Mouse (Mus musculus) neural tube, embryonic 15.5 days (tissue): ENCODE results near the gene Tom1l2. TPM values are rescaled to one million over a fixed set of nuclear protein-coding genes. Genes with fewer than 3 reads are reported as not detected.

Source experiments
- ATAC-seq: fragments of 200-750 bp; cut with Nextera tagmentation; 2 replicates; pipeline ENCODE4 v1.8.0; 2017; ENCODE audit warnings: mild to moderate bottlenecking, moderate TSS enrichment, moderate library complexity; ENCODE audit not compliant: low FRiP score
- H3K27ac ChIP-seq: fragments of 300-500 bp; sonication (generic); replicated peaks from 2 replicates; pipeline ENCODE4 v1.5.1; 2015; ENCODE audit warnings: mild to moderate bottlenecking, inconsistent platforms
- H3K27me3 ChIP-seq: fragments of 300-500 bp; sonication (generic); replicated peaks from 2 replicates; pipeline ENCODE4 v1.6.1; 2015; ENCODE audit warnings: inconsistent platforms
- H3K36me3 ChIP-seq: fragments of 300-500 bp; sonication (generic); 2 replicates; pipeline ENCODE4 v1.6.1; 2015; ENCODE audit warnings: inconsistent platforms
- H3K4me1 ChIP-seq: fragments of 300-500 bp; sonication (generic); 2 replicates; pipeline ENCODE4 v1.6.1; 2015; ENCODE audit warnings: inconsistent platforms
- H3K4me2 ChIP-seq: fragments of 300-500 bp; sonication (generic); 2 replicates; pipeline ENCODE4 v1.6.1; 2015; ENCODE audit warnings: inconsistent platforms, mild to moderate bottlenecking, moderate library complexity
- H3K4me3 ChIP-seq: fragments of 300-500 bp; sonication (generic); replicated peaks from 2 replicates; pipeline ENCODE4 v1.5.1; 2015; ENCODE audit warnings: mild to moderate bottlenecking, inconsistent platforms
- H3K9ac ChIP-seq: fragments of 300-500 bp; sonication (generic); replicated peaks from 2 replicates; pipeline ENCODE4 v1.6.1; 2015; ENCODE audit warnings: mild to moderate bottlenecking, inconsistent platforms
- H3K9me3 ChIP-seq: fragments of 300-500 bp; sonication (generic); replicated peaks from 2 replicates; pipeline ENCODE4 v1.6.1; 2016; ENCODE audit warnings: inconsistent platforms
- WGBS: fragments of 180-500 bp; shearing (Covaris S2); methylation state at CpG from one replicate; pipeline ENCODE4 v1.1.7; 2015; ENCODE audit warnings: mixed read lengths; 5-methylcytosine and 5-hydroxymethylcytosine counted together
- polyA plus RNA-seq: library from polyadenylated mRNA; unstranded; fragments of >200 nt; fragmentation: Nextera tagmentation; extraction: Ambion mirVana; gene quantifications from 2 replicates; pipeline ENCODE4 v1.2.1, GENCODE M21; 2015

Tom1l2 gene
- polyA plus RNA-seq, 1 experiment from 2014 or later: 68.9 TPM

DNA sequence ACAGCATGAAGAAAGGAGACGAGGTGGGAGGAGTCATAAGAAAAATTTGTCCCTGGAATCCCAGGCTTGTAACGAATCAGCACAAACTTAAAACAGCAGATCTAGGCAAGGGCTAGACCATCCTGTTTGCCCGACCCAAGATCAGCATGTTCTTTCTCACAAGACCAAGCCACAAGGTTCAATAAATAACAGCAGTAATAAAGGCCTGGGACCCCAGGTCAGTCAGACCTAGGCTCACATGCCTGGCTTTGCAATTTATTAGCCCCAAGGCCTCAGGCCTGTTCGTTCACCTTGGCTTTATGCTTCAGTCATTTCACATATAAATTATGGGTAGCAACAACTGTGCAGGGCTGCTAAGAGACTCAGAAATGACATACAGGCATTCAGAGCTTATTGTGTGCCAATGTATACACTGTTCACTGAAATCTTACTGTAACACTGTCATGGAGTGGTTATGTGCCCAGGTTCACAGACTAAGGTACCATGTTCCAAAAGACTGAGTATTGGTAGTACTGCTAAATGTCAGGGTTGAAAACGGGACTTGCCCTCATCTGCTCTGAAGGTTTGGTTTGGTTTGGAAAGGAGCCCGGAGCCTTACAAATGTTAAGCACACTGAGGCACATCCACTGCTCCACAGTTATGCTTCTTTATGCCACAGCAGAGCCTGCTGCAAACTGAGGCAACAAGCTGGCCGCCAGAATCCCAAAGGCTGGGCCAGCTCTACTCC is 35.2 kb downstream of the Tom1l2 start:
- WGBS: 59% methylated on average over 7 of the region's 7 CpGs
- H3K9me3 ChIP-seq: no peaks in the 10 kb centered on the region
- peaks cover 60% of the 10 kb centered on the region for H3K4me1 ChIP-seq
- no peak overlapping the region for H3K4me2 ChIP-seq
- no peak overlapping the region for H3K9ac ChIP-seq
- H3K27ac ChIP-seq: peak overlapping the region; percentile 73
- no peak for ATAC-seq
- H3K27me3 ChIP-seq: no peaks in the 10 kb centered on the region
- H3K4me3 ChIP-seq: no peak overlapping the region
- H3K36me3 ChIP-seq: no peaks in the 10 kb centered on the region

DNA sequence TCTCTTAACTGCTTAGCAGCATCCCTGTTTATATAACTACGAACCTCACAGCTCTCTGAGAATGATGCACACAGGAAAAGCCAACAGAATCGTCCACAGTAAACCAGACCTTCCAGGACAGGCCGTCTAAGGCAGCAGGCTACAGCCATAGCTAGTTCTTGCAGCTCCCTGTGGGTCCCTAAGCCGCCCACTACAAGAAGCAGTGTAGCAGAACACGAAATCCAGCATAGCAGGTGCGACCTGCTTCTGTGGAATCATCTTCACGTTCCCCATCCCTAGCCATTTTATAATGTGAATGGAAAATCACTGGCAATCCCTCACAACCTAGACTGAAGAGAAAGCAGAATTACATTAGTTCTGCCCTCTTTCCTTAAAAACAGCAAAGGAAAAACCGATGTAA is 35.8 kb downstream of the Tom1l2 start:
- H3K27me3 ChIP-seq: no peaks in the 10 kb centered on the region
- no peak for ATAC-seq
- H3K4me1 ChIP-seq: peaks cover 65% of the 10 kb centered on the region
- peak overlapping the region; percentile 73 for H3K27ac ChIP-seq
- H3K9ac ChIP-seq: no peak overlapping the region
- 77% methylated on average over 8 of the region's 8 CpGs for WGBS
- H3K36me3 ChIP-seq: no peaks in the 10 kb centered on the region
- H3K4me3 ChIP-seq: no peak overlapping the region
- no peak overlapping the region for H3K4me2 ChIP-seq
- no peaks in the 10 kb centered on the region for H3K9me3 ChIP-seq

DNA sequence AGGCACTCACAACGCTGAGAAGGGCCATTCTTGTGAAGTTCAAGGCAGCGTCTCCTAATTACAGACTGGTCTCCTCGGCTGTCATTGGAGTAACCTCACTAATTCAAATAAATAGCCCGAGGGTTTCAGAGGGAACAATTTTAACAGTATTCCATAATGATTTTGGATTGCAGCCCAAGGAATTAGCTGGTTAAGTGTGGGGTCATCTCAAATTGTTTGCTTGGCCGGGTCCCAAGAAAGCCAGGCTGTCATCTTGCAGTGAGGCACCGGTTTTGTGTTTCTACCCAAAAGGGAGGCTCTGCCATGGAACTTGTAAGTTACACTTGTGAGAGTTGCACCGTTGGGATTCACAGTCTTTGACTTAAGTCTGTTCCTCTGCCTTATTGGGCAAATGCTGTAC is 36.5 kb downstream of the Tom1l2 start:
- Histone ChIP-seq H3K36me3 (no peaks in the 10 kb centered on the region), H3K4me3 (no peak overlapping the region), H3K9me3 (no peaks in the 10 kb centered on the region), H3K27me3 (no peaks in the 10 kb centered on the region), H3K4me2 (no peak overlapping the region), H3K9ac (no peak overlapping the region), H3K4me1 (peaks cover 67% of the 10 kb centered on the region), H3K27ac (peak overlapping the region; percentile 73)
- ATAC-seq: no peak
- WGBS: 41% methylated on average over 7 of the region's 7 CpGs

DNA sequence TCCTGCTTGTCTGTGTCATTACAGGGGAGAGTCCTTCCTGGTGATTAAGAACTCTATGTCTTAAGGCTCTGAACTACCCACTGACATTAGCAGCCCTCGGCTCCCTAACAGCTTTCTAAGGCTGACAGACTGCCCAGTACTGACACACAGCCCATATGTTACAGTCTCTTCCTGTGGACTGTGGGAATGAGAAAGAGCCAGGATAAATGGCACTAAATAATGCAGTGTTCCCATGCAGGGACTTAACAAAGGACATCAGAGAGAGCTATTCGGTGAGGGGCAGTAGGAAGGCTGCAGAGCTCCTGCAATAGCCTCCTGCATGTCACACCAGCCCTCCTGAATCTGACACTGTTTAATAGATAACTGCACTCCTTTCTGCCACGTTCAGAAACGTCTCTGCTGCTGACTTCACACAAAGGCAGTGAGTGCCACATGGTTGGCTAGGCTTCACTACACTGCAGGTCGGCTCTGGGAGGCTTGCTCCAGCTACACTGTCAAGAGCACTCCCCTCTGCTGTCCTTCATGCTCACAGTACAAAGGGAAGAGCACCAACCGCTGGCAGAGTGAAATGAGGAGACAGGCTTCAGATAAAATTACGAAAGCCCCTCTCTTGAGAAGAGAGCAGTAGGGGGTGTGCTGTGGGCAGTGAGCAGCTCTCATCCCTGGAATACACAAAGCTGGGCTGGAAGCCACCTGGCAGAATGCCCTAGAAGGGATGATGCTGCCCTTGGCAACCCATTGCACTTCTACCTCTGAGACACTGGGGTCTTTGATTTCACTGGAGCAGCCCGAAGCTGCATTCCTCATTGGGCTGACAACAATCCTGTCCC is 41.5 kb downstream of the Tom1l2 start:
- no peak overlapping the region for H3K4me3 ChIP-seq
- 4% methylated on average over 8 of the region's 8 CpGs for WGBS

DNA sequence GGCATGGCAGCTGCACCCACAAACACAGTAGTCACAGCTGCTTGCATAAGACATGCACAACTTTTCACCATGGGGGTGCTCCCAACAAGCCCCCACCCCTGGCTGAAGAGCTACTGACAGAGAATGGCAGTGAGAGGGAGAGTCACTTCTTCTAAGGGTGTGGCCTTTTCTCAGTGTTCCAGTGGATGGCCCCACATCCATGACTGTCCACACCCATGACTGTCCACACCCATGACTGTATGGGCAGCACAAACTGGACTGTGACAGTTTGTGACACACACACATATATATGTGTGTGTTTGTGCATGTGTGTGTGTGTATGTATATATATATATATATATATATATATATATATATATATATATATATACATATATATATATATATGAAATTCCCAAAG is 42.8 kb downstream of the Tom1l2 start:
- Histone ChIP-seq H3K4me3 (no peak overlapping the region), H3K27ac (peak overlapping the region; percentile 4; the same call in 1 of the 2 replicates), H3K4me2 (no peak overlapping the region), H3K9me3 (no peaks in the 10 kb centered on the region), H3K27me3 (no peaks in the 10 kb centered on the region), H3K36me3 (no peaks in the 10 kb centered on the region), H3K9ac (no peak overlapping the region), H3K4me1 (peaks cover 55% of the 10 kb centered on the region)
- no peak for ATAC-seq

More for the DNA sequence above, 41.5 kb downstream of the Tom1l2 start:
- H3K27ac ChIP-seq: peak overlapping the region; percentile 91
- peak overlapping the region; percentile 23 for H3K4me2 ChIP-seq
- peaks cover 47% of the 10 kb centered on the region for H3K4me1 ChIP-seq
- H3K9ac ChIP-seq: peak overlapping the region; percentile 40; the same call in 1 of the 2 replicates
- H3K27me3 ChIP-seq: no peaks in the 10 kb centered on the region
- no peaks in the 10 kb centered on the region for H3K36me3 ChIP-seq
- H3K9me3 ChIP-seq: no peaks in the 10 kb centered on the region
- ATAC-seq: peak; percentile 88

DNA sequence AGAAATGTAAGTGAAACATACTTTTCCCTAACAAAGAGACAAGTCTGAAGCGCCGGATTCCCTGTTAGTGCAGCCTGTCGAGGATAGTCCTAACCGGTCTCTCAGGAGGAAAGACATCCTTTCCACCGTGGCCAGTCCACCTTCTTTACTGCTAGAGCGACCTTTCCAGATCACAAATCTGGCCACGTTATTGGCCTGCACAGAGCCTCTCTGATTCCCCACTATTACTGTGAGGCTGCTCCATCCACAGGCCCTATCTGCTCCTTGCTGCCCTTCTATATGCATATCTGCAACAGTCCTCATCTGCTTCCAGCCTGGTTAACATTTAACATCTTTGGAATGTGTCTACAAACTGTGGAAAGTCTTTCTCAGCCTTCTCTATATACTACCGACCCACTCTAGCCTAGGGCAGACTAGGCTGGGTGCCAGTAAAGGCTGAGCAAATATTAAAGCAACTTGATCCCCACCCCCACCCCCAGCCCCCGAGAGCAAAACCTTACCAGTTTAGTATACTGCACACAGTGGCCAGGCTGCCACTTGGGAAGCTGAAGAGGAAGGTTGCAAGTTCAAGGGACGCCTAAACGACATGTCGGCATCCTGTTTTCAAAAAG is 44.1 kb downstream of the Tom1l2 start:
- Histone ChIP-seq H3K36me3 (no peaks in the 10 kb centered on the region), H3K27ac (peak overlapping the region; percentile 58), H3K9ac (no peak overlapping the region), H3K9me3 (no peaks in the 10 kb centered on the region), H3K4me3 (no peak overlapping the region), H3K4me2 (no peak overlapping the region), H3K4me1 (peaks cover 59% of the 10 kb centered on the region), H3K27me3 (no peaks in the 10 kb centered on the region)
- 72% methylated on average over 12 of the region's 12 CpGs for WGBS
- ATAC-seq: no peak

DNA sequence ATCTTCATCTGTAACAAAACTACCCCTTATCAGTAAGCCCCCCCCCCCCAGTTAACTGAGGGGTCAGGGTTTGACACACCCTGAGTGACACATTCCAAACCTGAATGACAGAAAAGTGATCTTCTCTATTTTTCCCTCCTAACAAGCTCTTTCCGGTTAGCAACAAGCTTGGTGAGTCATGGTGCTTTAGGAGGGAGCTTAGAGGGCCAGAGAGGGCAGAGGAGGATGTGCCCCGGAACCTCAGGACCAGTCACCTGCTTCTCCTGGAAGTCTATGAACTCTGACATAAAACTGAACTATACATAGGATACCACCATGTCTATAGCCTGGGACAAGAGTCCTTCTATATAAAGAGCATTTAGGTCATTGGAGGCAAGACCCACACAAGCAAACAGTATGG is 44.6 kb downstream of the Tom1l2 start:
- Histone ChIP-seq H3K4me2 (no peak overlapping the region), H3K9me3 (no peaks in the 10 kb centered on the region), H3K4me1 (peaks cover 63% of the 10 kb centered on the region), H3K27me3 (no peaks in the 10 kb centered on the region), H3K4me3 (no peak overlapping the region), H3K27ac (peak overlapping the region; percentile 58; the same call in 1 of the 2 replicates), H3K9ac (no peak overlapping the region), H3K36me3 (no peaks in the 10 kb centered on the region)
- 83% methylated on average over 2 of the region's 2 CpGs for WGBS
- no peak for ATAC-seq

DNA sequence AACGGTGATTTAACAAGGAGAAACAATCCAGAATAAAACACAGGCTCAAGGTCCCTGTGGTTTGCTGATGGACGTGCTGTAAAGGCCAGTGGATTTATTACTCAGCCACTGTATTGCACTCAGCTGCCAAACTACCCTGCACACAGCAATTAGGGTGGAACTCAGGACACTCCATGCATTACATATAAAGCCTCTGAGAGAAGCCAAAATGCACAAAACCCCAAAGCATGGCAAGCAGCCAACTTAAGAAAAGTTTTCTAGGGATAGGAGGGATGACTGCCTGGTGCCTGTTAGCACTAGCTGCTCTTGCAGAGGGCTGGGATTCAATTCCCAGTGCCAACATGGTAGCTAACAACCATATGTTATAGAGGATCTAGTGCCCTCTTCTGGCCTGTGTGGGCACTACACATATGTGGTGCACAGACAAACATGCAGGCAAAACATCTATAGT is 45.3 kb downstream of the Tom1l2 start:
- peaks cover 66% of the 10 kb centered on the region for H3K4me1 ChIP-seq
- no peaks in the 10 kb centered on the region for H3K27me3 ChIP-seq
- H3K9me3 ChIP-seq: no peaks in the 10 kb centered on the region
- H3K4me2 ChIP-seq: no peak overlapping the region
- ATAC-seq: no peak
- H3K9ac ChIP-seq: no peak overlapping the region
- 48% methylated on average over 2 of the region's 2 CpGs for whole genome bisulfite sequencing
- peak overlapping the region; percentile 38; the same call in 1 of the 2 replicates for H3K27ac ChIP-seq
- no peaks in the 10 kb centered on the region for H3K36me3 ChIP-seq
- H3K4me3 ChIP-seq: no peak overlapping the region

DNA sequence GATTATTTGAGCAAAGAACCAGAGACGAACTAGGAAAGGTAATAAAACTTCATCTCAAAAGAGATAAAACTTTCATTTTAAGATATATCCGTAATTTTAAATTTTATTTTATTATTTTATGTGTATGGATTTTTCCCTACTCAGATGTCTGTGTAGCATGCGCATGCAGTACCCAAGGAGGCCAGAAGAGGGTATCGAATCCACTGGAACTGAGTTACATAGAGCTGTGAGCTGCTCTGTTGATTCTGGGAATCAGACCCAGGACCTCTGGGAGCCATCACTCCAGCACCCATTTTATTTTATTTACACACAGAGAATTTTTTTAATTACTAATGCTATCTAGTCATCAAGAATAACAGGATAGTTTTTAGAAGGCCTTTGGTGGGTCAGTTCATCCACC is 45.9 kb downstream of the Tom1l2 start:
- H3K36me3 ChIP-seq: no peaks in the 10 kb centered on the region
- H3K27me3 ChIP-seq: no peaks in the 10 kb centered on the region
- no peak overlapping the region for H3K4me3 ChIP-seq
- no peak overlapping the region for H3K4me2 ChIP-seq
- WGBS: 73% methylated on average over 4 of the region's 4 CpGs
- peaks cover 67% of the 10 kb centered on the region for H3K4me1 ChIP-seq
- no peaks in the 10 kb centered on the region for H3K9me3 ChIP-seq
- H3K9ac ChIP-seq: no peak overlapping the region
- H3K27ac ChIP-seq: peak overlapping the region; percentile 38; the same call in 1 of the 2 replicates
- ATAC-seq: no peak

DNA sequence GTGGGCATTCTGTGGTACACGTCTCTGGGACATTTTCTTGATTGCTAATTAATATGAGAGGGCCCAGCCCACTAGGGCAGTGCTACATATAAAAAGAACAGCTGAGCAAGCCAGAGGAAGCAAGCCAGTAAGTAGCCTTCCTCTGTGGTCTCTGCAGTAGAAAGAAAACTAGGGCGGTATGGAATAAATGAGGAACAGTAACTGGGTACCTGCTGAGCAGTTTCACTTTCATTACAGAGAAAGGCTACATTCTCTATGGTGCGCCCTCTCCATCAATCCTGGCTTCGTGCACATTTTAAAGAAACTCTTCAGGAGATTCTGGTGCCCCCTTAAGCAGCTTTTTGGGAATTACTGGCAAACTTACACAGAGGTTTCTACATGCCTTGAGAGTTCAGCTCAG is 47.1 kb downstream of the Tom1l2 start:
- Histone ChIP-seq H3K9ac (no peak overlapping the region), H3K27me3 (no peaks in the 10 kb centered on the region), H3K9me3 (no peaks in the 10 kb centered on the region), H3K36me3 (no peaks in the 10 kb centered on the region), H3K4me2 (no peak overlapping the region), H3K4me3 (no peak overlapping the region), H3K4me1 (peaks cover 67% of the 10 kb centered on the region), H3K27ac (peak overlapping the region; percentile 51)
- ATAC-seq: no peak
- WGBS: 46% methylated on average over 4 of the region's 4 CpGs

DNA sequence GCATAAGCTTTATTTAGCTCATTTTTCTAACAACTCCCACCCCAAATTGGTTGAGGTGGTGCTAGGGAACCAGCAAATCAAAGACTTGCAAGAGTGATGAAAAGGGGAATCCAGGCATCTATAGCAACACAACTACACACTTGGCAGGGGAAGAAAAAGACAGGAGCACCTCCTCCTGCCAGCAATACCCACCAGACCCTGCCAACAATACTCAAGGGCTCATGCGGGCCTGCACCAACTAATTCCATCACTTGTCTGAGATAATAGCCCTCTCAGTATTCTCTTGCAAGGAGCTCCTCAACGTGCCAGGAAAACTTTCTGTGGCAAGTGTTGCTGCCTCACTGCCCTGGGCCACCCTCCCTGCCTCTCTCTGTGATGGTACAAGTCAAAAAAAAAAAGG is 49.2 kb downstream of the Tom1l2 start:
- peak overlapping the region; percentile 63 for H3K27ac ChIP-seq
- H3K4me3 ChIP-seq: no peak overlapping the region
- H3K36me3 ChIP-seq: no peaks in the 10 kb centered on the region
- WGBS: 62% methylated on average over 2 of the region's 2 CpGs
- no peak overlapping the region for H3K9ac ChIP-seq
- no peaks in the 10 kb centered on the region for H3K9me3 ChIP-seq
- H3K4me2 ChIP-seq: no peak overlapping the region
- H3K27me3 ChIP-seq: no peaks in the 10 kb centered on the region
- ATAC-seq: no peak
- H3K4me1 ChIP-seq: peaks cover 58% of the 10 kb centered on the region
